Comparison of ENCODE assay signal across 21 mouse cellular contexts in genomic region chr13:41285448-41285847, GRCm38 (mm10). TPM values are rescaled to one million over a fixed set of nuclear protein-coding genes. Genes with fewer than 3 reads are reported as not detected.
"Had no signal": no experiment of that assay in that cellular context is flagged by ENCODE, and none has a peak within 500 bp of the region (broad histone marks: within the 10 kb centered on the region; RNA-seq: fewer than 3 reads in every experiment).

No protein-coding gene starts in this region.

- H3K27me3 ChIP-seq: midbrain, embryonic 12.5 days; neural tube, embryonic 12.5 days; stomach, embryonic 15.5 days had no signal

- H3K9me3 ChIP-seq: midbrain, embryonic 10.5 days; midbrain, embryonic 12.5 days; neural tube, embryonic 12.5 days; stomach, embryonic 15.5 days had no signal

- H3K4me1 ChIP-seq: midbrain, embryonic 10.5 days; midbrain, embryonic 12.5 days; neural tube, embryonic 12.5 days; stomach, embryonic 15.5 days had no signal

- ATAC-seq: midbrain, embryonic 16.5 days had no signal

- H3K27ac ChIP-seq: midbrain, embryonic 10.5 days; midbrain, embryonic 12.5 days; neural tube, embryonic 12.5 days; stomach, embryonic 15.5 days had no signal

- H3K36me3 ChIP-seq: midbrain, embryonic 10.5 days; midbrain, embryonic 12.5 days; neural tube, embryonic 12.5 days; stomach, embryonic 15.5 days had no signal

- H3K4me3 ChIP-seq: midbrain, embryonic 10.5 days; midbrain, embryonic 12.5 days; neural tube, embryonic 12.5 days; stomach, embryonic 15.5 days had no signal

- DNase-seq: lung, adult 18-20 months; lung, embryonic 14.5 days; lung, postnatal 10 days; lung, postnatal 4 days; midbrain, embryonic 14.5 days; right cerebral cortex, postnatal 14 days; thymus, adult 18-20 months; thymus, postnatal 14 days; thymus, postnatal 36 days had no signal

RNA-seq across cellular contexts. Expression of gene Gm17364, which starts 11.7 kb away (rescaled TPM):
- total RNA-seq: megakaryocyte, adult 5-6 weeks; megakaryocyte-erythroid progenitor cell, adult 5-6 weeks; neutrophil, adult 5-6 weeks had no signal
- polyA plus RNA-seq: lung, embryonic 14.5 days; lung, embryonic 16.5 days; midbrain, embryonic 10.5 days; midbrain, embryonic 12.5 days; midbrain, embryonic 14.5 days; midbrain, embryonic 16.5 days; neural tube, embryonic 12.5 days; neural tube, embryonic 14.5 days; spleen, adult 2 months; stomach, embryonic 15.5 days; thymus, postnatal 0 days had no signal
